Mouse (Mus musculus): Measurements from ENCODE around the gene Nedd9.

Gene Nedd9

DNA sequence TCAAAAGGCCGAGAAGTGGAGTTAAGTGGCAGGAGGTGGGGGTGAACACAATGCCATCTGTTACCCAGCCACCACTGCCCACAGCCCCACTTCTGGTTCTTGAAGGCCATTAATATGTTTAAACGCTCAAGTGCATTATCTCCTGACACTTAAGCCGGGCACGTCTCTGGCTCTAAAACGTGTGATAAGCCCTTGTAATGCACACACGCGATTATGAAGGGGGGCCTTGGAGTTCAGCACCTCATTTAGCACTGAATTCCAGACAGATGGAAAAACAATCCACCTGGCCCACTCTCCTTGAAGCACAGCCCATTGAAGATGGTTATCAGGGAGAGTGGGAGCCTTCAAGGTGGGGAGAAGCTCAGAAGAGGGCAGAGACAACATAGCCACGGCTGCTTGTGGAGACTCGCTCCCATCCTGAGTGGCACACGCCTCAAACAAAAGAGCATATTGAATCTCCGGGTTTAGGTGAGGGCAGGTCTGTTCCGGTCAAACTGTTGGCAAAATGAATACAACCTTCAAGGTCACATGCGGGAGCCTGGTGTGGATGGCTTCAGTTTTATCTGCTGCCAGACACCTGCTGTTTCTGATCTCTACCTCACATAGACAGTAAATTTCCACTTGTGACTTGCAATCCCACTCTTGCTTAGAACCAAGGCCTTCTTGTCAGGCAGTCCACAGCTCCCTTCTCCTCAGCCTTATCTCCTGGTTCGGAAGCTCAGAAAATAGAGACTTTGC lies 30.7 kb downstream of the Nedd9 start:
- no peak for DNase-seq (ENCODE audit: low spot score in 2 of 2)

DNA sequence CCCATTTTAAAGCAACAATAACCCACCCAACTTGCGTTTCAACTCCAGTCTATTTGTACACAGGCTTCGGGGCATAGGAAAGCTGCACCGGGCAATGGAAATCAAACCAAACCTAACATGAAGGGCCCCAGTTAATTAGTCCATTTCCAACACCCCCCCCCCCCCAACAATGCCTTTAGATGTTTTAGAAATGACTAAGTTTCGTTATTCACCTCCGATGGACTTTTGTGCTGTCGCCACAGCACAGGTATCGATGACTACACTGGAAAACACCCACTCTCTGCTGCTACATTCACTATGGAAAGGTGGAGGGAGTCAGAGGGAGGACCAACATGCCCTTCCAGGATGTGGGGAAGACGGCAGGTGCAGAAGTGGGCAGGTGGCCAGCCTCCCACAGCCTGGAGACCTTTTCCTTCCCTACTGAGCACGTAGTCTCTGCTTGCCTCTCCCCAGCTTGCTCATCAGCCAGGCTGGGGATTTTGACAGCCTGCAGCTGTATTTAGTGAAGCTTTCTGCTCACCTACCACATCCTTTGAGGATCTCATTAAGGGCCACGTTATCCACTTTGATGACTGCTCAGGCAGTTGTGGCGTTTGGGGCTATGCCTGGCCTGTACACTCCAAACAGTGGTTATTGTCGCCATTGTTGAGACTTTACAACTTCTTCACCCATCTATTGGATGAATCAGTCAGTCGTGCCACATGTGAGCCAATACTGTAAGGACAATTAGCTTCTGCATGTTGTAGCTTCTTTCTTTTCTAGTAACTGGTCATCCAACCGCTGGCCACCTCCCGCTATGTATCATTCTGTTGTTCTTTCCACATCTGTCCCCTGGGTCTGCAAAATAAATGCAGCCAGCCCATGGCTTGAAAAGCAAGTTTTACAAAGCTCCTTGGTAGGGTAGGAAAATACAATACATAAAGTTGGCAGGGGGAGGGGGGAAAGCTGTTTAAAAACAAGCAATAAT lies 33.7 kb downstream of the Nedd9 start:
- no peak for DNase-seq (ENCODE audit: low spot score in 2 of 2)

DNA sequence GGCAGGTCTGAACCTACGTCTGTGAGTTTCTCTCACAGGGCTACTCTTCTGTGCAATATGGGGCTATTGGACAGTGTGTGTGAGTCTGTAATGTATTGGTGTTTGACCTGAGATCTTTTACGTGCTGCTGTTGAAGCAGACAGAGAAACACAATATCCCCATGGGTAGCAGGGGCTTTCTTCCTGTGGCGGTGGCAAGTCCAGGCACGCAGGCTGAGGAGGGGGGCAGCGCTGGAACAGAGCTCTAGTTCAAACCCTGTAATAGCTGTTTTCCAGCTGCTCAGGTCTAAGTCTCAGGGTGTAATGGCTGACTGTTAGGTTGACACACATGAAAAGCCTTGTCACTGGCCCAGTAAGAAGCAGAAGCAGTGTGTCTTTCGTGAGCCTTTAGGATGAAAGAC lies 36.3 kb downstream of the Nedd9 start:
- DNase-seq (ENCODE audit: low spot score in 2 of 2): no peak

DNA sequence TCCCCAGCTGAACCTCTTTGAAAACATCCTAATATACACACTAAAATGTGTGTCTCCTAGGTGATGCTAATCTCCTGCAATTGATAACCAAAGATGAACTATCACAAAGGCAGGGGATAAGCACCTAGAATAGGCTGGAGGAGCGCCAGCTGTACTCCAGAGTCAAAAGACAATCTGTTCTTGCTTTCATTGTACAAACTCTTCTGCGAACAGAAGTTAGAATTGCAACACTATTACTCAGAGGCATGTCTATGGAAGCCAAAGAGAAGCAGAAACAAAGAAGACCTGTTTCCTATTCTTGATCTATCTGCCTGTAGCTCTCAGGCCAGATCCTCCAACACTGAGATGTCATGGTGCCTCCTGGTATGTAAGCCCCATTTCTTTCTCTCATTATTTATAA lies 38.0 kb downstream of the Nedd9 start:
- DNase-seq (ENCODE audit: low spot score in 2 of 2): no peak

DNA sequence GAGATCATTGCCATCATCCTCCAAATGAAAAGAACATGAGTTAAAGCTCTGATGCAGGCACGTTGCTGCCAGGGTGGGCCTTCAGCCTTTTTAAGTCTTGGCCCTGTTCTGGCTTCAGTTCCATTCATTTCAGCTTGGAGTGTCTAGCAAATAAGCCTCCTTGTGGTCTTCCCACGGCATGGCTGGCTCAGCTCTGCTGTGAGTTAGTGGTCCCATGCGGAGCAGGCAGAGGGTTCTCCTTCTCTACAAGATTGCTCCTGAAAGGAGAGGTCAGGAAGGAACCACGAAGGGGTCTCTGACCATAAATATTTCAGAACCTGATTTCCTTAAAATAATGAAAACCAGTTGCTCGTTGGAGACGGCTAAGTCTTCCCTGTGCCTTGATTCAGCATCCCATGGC lies 40.0 kb downstream of the Nedd9 start:
- DNase-seq (ENCODE audit: low spot score in 2 of 2): no peak

DNA sequence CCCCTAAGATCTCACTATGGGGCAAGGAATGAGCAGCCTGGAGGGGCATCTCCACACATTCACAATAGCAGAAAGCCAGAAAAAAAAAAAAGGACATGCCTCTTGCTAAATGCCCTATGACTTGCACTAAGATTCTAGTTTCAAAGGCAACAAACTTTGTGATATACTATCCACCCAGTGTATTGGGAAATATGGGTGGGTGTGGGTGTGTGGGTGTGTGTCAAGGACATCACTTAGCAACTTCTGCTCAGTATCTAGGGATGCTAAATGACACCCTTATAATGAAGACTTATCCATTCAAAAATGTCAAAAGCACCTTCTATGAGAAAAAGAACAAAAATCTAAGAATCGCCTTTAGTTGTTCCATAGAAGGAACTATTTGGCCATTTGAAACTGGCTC lies 40.6 kb downstream of the Nedd9 start:
- no peak for DNase-seq (ENCODE audit: low spot score in 2 of 2)

DNA sequence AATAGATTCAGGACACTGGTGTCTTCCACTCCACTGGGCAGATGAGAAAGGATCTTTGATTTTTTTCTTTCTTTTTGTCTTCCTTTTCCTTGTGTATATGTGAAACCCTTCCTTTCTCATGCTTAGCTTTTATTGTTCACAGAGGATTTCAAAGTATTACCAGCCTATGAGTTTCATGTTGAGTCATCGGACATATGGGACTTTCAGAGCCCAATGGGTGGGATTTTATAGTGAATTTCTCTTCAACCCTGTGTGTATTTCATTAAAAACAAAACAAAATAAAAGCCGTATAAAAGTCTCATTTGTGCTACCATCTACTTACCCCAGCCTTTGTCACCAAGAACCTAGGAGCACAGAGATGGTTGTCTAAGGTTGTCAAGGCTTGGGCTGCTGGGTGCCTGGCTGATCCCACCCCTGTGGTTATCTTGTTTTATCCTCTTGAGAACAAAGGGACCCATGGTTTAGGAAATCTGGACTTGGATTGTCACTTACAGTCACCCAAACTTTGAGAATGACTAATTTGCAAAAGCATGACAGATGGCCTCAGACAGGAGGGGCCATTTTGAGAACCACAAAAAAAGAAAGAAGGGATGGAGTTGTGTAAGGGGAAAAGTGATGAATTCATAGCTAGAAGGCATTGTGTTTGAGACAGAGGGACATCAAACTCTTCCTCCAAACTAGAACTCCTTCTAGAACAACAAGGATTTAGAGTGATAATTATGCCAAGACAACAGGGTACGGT lies 41.9 kb downstream of the Nedd9 start:
- DNase-seq (ENCODE audit: low spot score in 2 of 2): no peak

DNA sequence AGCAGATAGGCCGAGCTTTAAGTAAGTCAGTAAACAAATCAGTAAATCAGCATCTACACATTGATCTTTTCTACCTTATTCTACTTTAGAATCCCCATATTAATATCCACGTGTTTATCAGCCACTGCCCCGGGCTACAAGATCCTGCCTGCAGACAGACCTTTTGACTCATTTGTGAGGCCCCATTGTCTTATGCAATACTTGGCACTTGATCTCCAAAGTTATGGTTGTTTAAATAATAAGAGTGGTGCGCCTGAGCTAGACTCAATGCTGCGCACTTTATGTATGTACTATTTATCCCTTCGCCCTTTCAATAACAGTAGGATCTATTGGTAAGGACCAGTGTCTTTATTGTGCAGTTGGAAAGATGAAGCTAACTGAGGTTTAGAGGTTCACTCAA lies 42.9 kb downstream of the Nedd9 start:
- DNase-seq (ENCODE audit: low spot score in 2 of 2): no peak

DNA sequence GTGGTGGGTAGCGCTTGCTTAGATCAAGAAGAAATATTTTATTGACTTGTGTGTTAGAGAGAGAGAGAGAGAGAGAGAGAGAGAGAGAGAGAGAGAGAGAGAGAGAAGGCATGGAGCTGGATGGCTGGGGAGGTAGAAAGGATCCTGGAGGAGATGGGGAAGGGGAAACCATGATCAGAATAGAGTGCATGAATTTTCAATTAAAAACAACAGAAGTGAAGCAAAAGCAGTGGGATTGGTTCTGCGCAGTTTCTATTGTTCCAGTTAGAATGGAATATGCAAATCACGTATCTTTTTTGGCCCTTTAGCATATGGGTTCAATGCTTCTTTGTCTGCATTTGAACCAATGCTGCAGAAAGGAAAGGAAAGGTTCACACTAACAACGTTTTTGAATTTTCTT lies 45.0 kb downstream of the Nedd9 start:
- DNase-seq (ENCODE audit: low spot score in 2 of 2): no peak

DNA sequence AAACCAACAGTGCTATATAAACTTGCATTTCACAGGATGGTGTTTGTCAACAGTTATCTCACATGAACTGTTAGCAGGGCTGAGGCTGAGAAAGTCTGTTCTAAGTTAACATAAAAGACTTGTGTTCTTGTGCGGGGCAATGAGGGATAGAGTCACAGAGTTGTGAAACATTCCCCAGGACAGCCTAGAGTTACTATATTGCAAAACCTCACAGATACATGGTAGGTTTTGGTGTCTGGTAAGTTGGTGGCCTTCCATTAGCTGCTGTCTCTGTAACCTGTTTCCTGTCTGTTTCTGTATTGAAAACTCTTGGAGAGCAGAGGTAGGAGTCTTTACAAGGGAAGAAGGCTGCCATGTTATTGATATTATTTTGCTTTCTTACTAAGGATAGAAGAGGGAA lies 47.0 kb downstream of the Nedd9 start:
- DNase-seq (ENCODE audit: low spot score in 2 of 2): no peak

DNA sequence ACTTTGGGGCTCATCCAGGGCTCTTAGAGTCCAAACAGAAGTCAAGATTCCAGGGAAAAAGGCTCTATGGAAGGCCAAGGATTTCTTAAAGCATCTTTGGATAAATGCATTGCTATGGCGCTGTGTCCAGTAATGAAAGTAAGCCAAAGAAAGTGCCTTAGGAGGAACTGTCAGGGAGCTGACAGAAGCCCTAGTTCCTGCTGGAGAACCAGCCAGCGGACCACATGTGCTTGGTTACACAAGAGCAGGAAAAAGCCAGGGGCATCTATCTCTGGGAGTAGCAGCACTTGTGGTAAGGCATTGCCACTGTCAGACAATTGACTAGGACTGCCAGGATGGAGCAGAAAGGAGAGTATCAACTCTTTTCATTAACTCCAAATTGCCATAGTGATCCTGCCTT lies 49.8 kb downstream of the Nedd9 start:
- DNase-seq (ENCODE audit: low spot score in 2 of 2): no peak

DNA sequence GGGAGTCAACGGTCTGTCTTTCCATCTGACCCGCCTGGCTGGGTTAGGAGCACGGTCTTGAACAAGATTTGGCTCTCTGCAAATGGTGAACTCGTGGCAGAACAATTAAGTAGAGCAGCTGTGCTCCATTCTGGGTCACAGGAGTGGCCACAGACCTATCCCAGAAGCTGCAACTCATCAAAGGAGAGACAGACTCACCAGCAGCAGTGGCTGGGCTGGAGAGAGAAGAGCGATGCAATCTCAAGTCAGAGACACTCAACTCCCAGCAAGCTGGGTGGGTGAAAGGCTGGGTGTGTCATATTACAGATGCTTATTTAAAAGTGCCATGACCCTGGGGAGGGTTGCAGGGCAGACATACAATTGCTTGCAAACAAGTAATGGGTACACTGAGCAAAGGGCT lies 50.4 kb downstream of the Nedd9 start:
- DNase-seq (ENCODE audit: low spot score in 2 of 2): no peak

DNA sequence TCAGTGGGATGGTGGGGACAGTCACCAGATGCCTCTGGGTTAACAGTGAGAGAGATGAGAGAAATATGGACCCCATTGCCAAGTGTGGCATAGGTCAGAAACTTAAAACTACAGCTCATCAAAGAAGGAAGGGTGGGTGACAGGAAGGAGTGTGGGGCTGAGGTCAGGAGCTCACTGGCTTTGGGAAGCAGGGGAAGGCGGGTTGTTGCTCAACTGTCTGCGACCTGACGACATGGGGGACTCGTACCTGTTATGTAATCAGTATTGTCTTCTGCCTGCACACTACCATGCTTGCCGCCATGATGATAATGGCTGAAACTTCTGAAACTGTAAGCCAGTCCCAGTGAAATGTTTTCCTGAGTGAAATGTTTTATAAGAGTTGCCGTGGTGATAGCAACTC lies 54.0 kb downstream of the Nedd9 start:
- DNase-seq (ENCODE audit: low spot score in 2 of 2): no peak

DNA sequence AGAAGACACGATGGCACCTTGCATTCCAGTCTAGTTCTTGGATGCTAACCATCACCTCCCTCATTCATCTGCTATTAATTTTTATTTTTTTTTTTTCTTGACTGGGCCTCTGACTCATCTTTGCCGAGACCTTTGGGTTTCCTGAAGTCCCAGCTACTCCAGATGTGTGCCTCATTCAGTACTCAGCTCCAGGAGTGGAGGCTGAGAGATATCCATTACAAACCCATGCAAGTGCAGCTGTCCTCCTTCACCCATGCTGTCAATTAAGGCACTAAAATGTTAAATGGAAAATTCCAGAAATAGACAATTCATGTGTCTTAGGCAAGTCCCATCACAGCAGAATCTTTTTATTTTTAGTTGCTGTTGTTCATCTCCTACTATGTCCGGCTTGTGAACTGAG lies 55.4 kb downstream of the Nedd9 start:
- DNase-seq (ENCODE audit: low spot score in 2 of 2): no peak

DNA sequence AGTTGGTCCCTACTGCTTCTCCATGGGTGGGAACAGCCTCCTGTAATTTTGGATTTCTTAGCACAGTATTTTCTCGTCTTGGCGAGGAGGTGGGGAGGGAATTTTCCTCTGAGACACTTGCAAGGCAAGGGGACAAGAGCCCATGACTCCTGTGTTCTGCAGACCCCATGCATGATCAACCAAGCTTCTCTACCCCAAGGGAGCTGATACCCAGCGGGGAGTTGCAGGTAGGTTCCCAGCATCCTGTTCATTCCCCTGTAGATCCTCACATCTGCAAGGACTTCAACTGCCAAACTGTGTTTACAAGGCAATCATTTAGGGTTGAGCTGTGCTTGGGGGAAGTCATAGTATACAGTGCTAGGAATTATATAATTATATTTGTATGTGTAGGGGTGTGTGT lies 60.1 kb downstream of the Nedd9 start:
- DNase-seq (ENCODE audit: low spot score in 2 of 2): no peak

DNA sequence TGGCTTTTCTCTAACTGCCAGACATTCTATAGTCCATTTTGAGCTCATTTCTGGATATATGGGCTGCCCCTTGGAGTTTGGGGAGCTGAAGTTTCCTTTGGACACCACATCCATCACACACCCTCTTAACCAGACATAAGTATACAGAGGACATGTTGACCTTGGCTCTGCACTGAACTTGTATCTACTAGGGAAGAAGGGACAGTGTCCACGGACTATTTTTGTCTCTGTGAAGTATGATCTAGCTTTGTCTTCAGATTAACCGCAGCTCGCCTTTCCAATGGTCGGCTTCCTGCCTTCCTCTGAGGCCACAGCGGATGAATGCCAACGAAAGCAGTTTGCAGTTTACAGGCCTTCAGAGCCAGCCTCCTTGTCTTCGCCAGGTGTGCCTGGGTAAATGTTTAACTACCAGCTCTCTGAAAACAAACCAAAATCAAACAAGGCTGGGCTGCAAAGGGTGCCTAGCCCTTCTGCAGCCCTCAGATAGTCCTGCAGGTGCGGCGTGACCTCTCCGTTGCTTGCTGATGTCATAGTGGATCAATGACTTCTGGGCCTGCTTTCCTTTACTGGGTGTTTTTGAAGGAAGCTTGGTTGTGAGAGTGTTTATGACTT lies 63.6 kb downstream of the Nedd9 start:
- no peak for DNase-seq (ENCODE audit: low spot score in 2 of 2)

DNA sequence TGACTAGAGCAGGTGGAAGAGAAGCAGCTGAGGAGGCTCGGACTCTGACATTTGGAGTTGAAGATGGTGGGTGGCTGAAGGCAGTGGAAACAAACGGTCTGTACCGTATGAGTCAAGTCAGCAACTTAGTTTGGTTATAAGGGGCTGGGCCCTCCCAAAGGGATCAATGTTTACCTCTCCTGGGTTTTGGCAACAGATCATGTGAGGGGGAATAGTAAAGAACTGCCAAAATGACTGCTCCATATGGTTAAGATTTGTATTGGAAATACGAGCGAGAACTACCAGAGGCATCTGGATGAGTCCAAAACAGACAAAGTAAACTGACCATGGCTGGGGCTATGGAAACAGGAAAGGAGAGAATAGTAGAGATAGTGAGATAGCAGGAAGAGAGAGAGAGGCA lies 64.6 kb downstream of the Nedd9 start:
- DNase-seq (ENCODE audit: low spot score in 2 of 2): no peak

DNA sequence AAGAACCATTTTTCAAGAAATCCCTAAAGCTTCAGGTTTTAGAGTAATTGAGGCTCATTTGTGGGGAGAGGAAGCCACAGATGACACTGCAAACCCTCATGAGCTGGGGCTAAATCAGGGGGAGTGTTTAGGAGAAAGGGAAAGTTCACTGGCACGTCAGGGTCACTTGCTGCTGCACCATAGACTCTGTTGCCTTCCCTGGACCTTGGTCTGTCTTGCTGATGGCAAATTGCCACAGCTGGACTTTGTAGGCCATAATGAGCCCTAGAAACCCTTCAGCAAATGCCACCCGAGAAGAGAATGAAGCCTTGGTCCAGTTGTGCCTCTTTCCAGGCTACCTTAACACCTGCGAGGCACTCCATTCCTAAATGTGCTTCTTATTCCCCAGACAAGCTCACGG lies 66.8 kb downstream of the Nedd9 start:
- DNase-seq (ENCODE audit: low spot score in 2 of 2): no peak

DNA sequence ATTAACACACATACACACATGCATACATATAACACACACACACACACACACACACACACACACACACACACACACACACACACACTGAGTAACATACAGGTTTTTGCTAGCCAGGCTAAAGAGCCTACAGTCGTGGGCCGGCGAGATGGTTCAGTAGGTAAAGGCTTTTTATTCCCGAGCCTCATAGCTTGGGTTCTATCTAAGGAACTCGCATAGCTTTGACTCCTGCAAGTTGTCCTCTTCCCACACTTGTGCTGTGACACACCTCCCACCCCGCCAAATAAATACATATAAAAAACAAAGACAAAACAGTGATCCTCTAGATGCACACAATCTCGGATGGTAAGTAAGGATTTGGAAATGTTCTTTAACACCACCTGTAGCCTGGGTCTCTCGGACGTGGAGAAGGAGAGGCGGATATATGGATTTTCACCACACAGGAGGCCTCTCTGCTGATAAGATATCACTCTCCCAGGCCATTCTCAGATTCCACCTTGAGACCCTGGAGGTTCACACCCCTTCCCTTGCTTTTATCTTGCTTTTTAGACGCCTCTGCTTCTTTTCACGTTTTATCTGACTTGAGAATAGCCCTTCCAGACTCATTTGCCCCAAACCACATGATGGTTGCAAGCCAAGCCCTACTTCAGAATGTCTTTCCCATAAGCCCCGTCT lies 68.8 kb downstream of the Nedd9 start:
- no peak for DNase-seq (ENCODE audit: low spot score in 2 of 2)

DNA sequence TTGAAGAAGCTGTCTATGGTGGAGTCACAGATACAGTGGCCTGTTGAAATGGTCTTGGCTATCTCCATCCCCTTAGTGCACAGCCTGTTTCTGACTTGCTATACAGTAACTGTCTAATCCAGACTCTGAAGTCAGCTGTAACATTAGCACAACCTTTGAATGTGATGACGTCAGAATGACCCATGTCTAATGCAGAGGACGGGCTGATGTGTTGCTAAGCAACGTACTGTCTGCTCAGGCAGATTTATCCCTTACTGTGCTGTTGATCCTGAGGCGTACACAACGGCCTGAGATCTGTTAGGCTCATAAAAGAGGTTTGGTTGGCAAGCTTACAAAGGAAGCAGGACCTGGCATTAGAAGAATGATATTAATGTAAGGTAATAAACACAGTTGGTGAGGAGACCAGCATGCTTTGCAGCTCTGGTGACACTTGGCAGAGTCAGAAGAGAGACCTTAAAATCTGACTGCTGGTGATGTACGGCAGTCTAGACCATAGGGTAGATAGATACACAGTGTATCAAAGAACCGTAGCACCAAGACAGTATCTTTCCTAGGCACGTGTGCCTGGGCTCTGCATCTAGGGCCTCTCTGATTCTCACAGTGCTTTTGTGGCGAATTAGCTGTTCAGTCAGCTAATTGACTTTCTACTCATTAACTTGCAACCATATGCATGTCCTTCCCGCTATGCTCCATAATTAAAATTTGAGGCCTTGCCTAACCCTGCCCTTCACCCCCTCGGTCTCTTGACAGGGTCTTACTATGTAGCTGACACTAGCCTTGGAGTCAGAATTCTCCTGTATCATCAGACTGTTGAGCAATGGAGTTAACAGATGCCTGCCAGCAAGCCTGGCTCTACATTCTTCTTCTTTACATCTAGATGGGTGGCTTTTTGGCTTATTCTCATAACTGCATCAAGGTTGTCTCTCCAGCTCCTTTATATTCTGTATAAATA lies 70.8 kb downstream of the Nedd9 start:
- no peak for DNase-seq (ENCODE audit: low spot score in 2 of 2)
